Mouse (Mus musculus) ES-E14 (cell line): Measurements from ENCODE around the gene Znrf4.

ENCODE experiments used
- CHD2 ChIP-seq: IDR thresholded peaks from 2 replicates; pipeline ENCODE4 v1.6.1; 2014; ENCODE audit warnings: mild to moderate bottlenecking, low read depth, low read length, inconsistent platforms
- HCFC1 ChIP-seq: IDR thresholded peaks from 2 replicates; pipeline ENCODE4 v1.6.1; 2012; ENCODE audit warnings: low read length, inconsistent platforms, borderline replicate concordance; ENCODE audit not compliant: insufficient read depth
- MAFK ChIP-seq: IDR thresholded peaks from 2 replicates; pipeline ENCODE4 v1.6.1; 2014; ENCODE audit warnings: mild to moderate bottlenecking, low read depth, low read length, inconsistent platforms; ENCODE audit not compliant: insufficient read depth
- ZC3H11A ChIP-seq: IDR thresholded peaks from 2 replicates; pipeline ENCODE4 v1.6.1; 2012; ENCODE audit warnings: low read depth, mild to moderate bottlenecking, inconsistent platforms, low read length, borderline replicate concordance
- ZNF384 ChIP-seq: IDR thresholded peaks from 2 replicates; pipeline ENCODE4 v1.6.1; 2012; ENCODE audit warnings: low read depth, low read length, inconsistent platforms

DNA sequence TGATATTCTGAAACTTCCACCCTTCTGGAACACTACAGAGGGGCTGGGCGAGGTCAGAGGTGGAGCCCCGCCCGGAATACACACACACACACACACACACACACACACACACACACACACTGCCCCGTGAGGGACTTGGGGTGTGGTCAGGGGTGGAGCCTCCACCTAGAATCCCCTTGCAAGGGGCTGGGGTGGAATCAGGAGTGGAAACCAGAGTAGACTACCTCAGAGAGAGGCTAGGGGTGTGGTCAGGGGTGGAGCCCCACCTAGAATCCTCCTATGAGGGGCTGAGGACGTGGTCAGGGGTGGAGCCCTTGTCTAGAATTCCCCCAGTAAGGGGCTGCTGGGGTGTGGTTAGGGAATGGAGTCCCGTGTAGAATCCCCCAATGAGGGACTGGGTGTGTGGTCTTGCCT is 28.3 kb upstream of the Znrf4 start:
- no peak for TF ChIP-seq ZC3H11A
- TF ChIP-seq HCFC1: no peak
- TF ChIP-seq MAFK: no peak
- TF ChIP-seq CHD2: no peak
- no peak for TF ChIP-seq ZNF384
